Mouse (Mus musculus): ENCODE results near the gene Hhipl1. TPM values are rescaled to one million over a fixed set of nuclear protein-coding genes. Genes with fewer than 3 reads are reported as not detected.

Hhipl1 gene
- polyA plus RNA-seq, 1 experiment = 1.8 TPM

DNA sequence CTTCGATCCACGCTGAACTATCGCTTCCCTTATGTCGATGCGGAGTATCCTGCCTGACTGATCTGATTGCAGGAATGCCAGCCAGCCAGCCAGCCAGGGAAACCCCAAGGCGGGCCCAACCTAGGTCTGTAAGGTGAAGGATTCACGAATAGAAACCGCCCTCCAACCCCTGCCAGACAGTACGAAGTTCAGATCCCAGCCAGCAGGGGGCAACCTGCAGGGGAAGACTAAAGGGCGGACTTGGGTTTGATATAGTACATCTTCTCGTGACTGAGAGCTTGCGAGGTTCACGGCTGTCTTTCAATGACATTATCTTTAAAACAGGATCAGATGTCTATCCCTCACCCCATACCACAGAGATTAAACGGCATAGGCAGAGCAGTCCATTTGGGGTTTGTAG, 1.5 kb downstream of the Hhipl1 start:
- H3K4me1 ChIP-seq (ENCODE audit: control insufficient read depth, insufficient read depth, insufficient read length) = no peaks in the 10 kb centered on the region
- WGBS = 22% methylated on average over 14 of the region's 14 CpGs
- H3K27me3 ChIP-seq (ENCODE audit: control insufficient read depth, insufficient read depth, low read length) = peaks cover 6% of the 10 kb centered on the region
- H3K27ac ChIP-seq (ENCODE audit: insufficient read depth, low read length) = no peak overlapping the region
- H3K4me3 ChIP-seq (ENCODE audit: extremely low read depth, insufficient read depth, insufficient read length) = no peak overlapping the region
- DNase-seq (ENCODE audit: low read depth in 1 of 2, low spot score in 2 of 2) = peak in 1 of 2 experiments; percentile 25
- H3K36me3 ChIP-seq (ENCODE audit: control insufficient read depth, insufficient read depth, low read length) = no peaks in the 10 kb centered on the region
- no peak for TF ChIP-seq POLR2A (IDR thresholded peaks at IDR 0.05; ENCODE audit: low read depth, low read length)
- peak; percentile 63; the same call in 1 of the 2 replicates for TF ChIP-seq CTCF (IDR thresholded peaks at IDR 0.05; ENCODE audit: extremely low read depth, insufficient read depth, insufficient read length, insufficient replicate concordance)

DNA sequence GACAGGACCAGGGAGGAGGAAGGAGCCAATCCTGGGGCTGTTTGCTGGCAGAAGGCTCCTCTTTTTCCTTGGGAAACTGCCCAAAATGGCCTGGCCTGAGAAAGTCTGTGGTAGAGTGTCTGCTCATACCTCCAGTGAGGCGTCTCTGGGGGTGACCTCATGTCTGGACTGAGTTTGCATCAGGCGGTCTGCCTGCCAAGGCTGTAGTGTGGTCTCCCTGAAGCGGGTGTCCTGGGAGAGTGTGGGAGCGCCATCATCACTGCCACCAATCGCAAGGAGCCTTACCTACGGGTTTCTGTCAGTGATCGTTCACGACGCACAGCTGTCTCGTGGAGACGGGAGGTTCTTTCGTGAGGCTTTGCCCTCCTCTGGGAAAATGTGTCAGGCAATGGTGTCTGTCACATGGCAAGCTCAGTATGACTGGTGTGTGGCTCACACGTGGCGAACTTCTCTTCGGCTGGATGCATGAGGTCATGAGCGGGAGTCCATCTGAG, 2.3 kb downstream of the Hhipl1 start:
- Histone ChIP-seq H3K4me1 (ENCODE audit: control insufficient read depth, insufficient read depth, insufficient read length) (no peaks in the 10 kb centered on the region), H3K4me3 (ENCODE audit: extremely low read depth, insufficient read depth, insufficient read length) (no peak overlapping the region), H3K36me3 (ENCODE audit: control insufficient read depth, insufficient read depth, low read length) (no peaks in the 10 kb centered on the region), H3K27ac (ENCODE audit: insufficient read depth, low read length) (no peak overlapping the region), H3K27me3 (ENCODE audit: control insufficient read depth, insufficient read depth, low read length) (peaks cover 6% of the 10 kb centered on the region)
- no peak for TF ChIP-seq POLR2A (IDR thresholded peaks at IDR 0.05; ENCODE audit: low read depth, low read length)
- no peak for TF ChIP-seq CTCF (IDR thresholded peaks at IDR 0.05; ENCODE audit: extremely low read depth, insufficient read depth, insufficient read length, insufficient replicate concordance)
- WGBS = 89% methylated on average over 16 of the region's 16 CpGs
- no peak for DNase-seq (ENCODE audit: low read depth in 1 of 2, low spot score in 2 of 2)

DNA sequence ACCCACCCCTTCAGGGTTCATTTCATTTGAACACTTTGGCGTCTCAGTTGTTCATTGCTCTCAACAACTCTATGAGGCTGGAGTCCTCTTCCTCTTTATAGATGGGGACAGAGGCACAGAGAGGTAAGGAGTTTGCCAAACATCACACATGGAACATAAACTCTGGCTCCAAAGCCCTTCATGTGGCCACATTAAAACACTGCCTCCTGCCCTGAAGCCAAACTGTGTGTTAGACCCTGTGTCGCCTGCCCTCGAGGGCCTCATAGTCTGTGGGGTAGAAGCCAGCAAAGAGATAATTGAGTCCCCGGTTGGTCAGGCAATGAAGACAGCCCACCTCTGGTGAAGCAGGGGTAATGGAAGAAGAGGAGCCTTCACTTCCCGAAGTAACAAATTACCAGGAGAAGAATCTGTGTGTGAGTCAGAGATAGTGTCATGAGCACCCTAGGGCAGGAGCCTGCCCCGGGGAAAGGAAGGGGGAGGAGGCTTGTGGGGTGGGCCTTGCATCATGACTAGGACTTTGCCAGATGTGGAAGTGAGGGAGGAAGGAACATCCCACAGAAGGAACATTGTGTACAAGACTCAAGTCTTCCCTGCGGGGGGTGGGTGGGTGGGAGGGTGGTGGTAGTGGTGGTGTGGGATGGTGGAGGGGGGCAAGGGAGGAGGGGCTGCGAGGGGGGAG, 3.2 kb downstream of the Hhipl1 start:
- WGBS = 29% methylated on average over 7 of the region's 8 CpGs
- H3K36me3 ChIP-seq (ENCODE audit: control insufficient read depth, insufficient read depth, low read length) = no peaks in the 10 kb centered on the region
- H3K27me3 ChIP-seq (ENCODE audit: control insufficient read depth, insufficient read depth, low read length) = peaks cover 6% of the 10 kb centered on the region
- H3K27ac ChIP-seq (ENCODE audit: insufficient read depth, low read length) = no peak overlapping the region
- DNase-seq (ENCODE audit: low read depth in 1 of 2, low spot score in 2 of 2) = no peak
- TF ChIP-seq CTCF (IDR thresholded peaks at IDR 0.05; ENCODE audit: extremely low read depth, insufficient read depth, insufficient read length, insufficient replicate concordance) (no peak), POLR2A (IDR thresholded peaks at IDR 0.05; ENCODE audit: low read depth, low read length) (no peak)
- H3K4me3 ChIP-seq (ENCODE audit: extremely low read depth, insufficient read depth, insufficient read length) = no peak overlapping the region
- no peaks in the 10 kb centered on the region for H3K4me1 ChIP-seq (ENCODE audit: control insufficient read depth, insufficient read depth, insufficient read length)

DNA sequence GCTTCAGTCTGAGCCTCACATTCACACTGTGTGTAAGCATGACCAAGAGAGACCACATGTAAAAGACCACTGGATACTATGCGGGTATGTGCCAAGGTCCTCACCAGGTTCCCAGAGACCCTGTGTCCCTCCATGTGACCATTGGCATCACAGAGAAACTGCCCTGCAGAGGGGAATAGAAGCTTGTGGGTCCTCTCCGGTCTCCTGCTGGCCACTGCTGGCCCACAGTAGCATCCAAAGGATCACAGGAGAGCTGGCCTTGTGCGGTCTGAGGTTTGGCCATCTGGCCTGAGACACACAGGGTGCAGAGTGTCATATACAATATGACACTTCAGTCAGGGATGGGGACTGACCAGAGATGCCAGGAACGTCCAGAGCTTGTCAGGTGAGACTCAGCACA, 4.0 kb downstream of the Hhipl1 start:
- H3K4me1 ChIP-seq (ENCODE audit: control insufficient read depth, insufficient read depth, insufficient read length) = no peaks in the 10 kb centered on the region
- WGBS = 81% methylated on average over 4 of the region's 4 CpGs
- H3K36me3 ChIP-seq (ENCODE audit: control insufficient read depth, insufficient read depth, low read length) = no peaks in the 10 kb centered on the region
- TF ChIP-seq POLR2A (IDR thresholded peaks at IDR 0.05; ENCODE audit: low read depth, low read length) (no peak), CTCF (IDR thresholded peaks at IDR 0.05; ENCODE audit: extremely low read depth, insufficient read depth, insufficient read length, insufficient replicate concordance) (no peak)
- no peak overlapping the region for H3K4me3 ChIP-seq (ENCODE audit: extremely low read depth, insufficient read depth, insufficient read length)
- no peak for DNase-seq (ENCODE audit: low read depth in 1 of 2, low spot score in 2 of 2)
- peaks cover 6% of the 10 kb centered on the region for H3K27me3 ChIP-seq (ENCODE audit: control insufficient read depth, insufficient read depth, low read length)
- H3K27ac ChIP-seq (ENCODE audit: insufficient read depth, low read length) = no peak overlapping the region

DNA sequence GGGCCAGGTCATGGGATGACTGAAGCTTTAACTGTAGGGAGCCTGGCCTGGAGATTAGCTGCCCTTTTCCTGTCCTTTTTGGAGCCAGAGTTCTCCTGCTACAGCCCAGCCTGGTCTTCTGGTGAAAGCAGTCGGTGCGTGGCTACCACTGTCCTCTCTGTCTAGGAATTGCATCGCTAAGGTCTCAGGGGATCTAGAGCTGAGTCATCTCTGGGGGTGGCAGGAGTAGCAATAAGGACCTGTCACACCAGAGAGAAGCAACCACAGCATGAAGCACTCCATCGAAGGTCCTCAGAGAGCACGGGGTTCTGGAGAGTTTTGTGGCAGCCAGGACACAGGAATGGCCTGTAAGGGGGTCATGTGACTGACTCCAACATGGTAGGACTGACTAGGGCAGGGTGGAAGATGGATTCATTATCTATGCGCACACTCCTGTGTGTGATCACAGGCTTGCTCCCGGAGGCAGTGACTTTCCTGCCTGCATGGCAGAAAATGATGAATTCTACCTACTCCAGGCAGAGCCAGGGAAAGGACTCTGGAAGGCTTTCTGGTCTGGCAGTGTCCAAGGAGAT, 4.5 kb downstream of the Hhipl1 start:
- no peaks in the 10 kb centered on the region for H3K4me1 ChIP-seq (ENCODE audit: control insufficient read depth, insufficient read depth, insufficient read length)
- no peak for DNase-seq (ENCODE audit: low read depth in 1 of 2, low spot score in 2 of 2)
- no peak overlapping the region for H3K27ac ChIP-seq (ENCODE audit: insufficient read depth, low read length)
- TF ChIP-seq POLR2A (IDR thresholded peaks at IDR 0.05; ENCODE audit: low read depth, low read length) = no peak
- no peak for TF ChIP-seq CTCF (IDR thresholded peaks at IDR 0.05; ENCODE audit: extremely low read depth, insufficient read depth, insufficient read length, insufficient replicate concordance)
- WGBS = 61% methylated on average over 7 of the region's 7 CpGs
- H3K36me3 ChIP-seq (ENCODE audit: control insufficient read depth, insufficient read depth, low read length) = no peaks in the 10 kb centered on the region
- H3K27me3 ChIP-seq (ENCODE audit: control insufficient read depth, insufficient read depth, low read length) = peaks cover 6% of the 10 kb centered on the region
- no peak overlapping the region for H3K4me3 ChIP-seq (ENCODE audit: extremely low read depth, insufficient read depth, insufficient read length)

DNA sequence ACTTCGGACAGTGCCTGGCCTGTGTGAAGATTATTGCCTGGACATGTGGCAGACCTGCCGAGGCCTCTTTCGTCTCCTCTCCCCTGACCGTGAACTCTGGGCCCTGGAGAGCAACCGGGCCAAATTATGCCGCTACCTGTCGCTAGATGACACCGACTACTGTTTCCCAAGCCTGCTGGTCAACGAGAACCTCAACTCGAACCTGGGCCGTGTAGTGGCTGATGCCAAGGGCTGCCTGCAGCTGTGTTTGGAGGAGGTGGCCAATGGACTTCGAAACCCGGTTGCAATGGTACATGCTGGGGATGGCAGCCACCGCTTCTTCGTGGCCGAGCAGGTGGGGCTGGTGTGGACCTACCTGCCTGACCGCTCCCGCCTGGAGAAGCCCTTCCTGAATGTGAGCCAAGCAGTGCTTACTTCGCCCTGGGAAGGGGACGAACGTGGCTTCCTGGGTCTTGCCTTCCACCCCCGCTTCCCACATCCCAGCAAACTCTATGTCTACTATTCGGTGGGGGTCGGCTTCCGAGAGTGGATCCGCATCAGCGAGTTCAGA, 5.7 kb downstream of the Hhipl1 start:
- no peaks in the 10 kb centered on the region for H3K4me1 ChIP-seq (ENCODE audit: control insufficient read depth, insufficient read depth, insufficient read length)
- peak overlapping the region; percentile 19; the same call in 1 of the 2 replicates for H3K27ac ChIP-seq (ENCODE audit: insufficient read depth, low read length)
- H3K4me3 ChIP-seq (ENCODE audit: extremely low read depth, insufficient read depth, insufficient read length) = no peak overlapping the region
- no peak for TF ChIP-seq POLR2A (IDR thresholded peaks at IDR 0.05; ENCODE audit: low read depth, low read length)
- no peak for TF ChIP-seq CTCF (IDR thresholded peaks at IDR 0.05; ENCODE audit: extremely low read depth, insufficient read depth, insufficient read length, insufficient replicate concordance)
- 93% methylated on average over 27 of the region's 27 CpGs for WGBS
- H3K27me3 ChIP-seq (ENCODE audit: control insufficient read depth, insufficient read depth, low read length) = no peaks in the 10 kb centered on the region
- DNase-seq (ENCODE audit: low read depth in 1 of 2, low spot score in 2 of 2) = no peak
- no peaks in the 10 kb centered on the region for H3K36me3 ChIP-seq (ENCODE audit: control insufficient read depth, insufficient read depth, low read length)

All from spleen, adult 2 months (tissue).